Mouse (Mus musculus) liver, embryonic 11.5 days (tissue): ENCODE results near the gene Bag2. TPM values are rescaled to one million over a fixed set of nuclear protein-coding genes. Genes with fewer than 3 reads are reported as not detected.

Experiments
- ATAC-seq: fragments of 200-750 bp; cut with Nextera tagmentation; replicated peaks from 2 replicates; pipeline ENCODE4 v1.8.0; 2017; ENCODE audit warnings: moderate number of reproducible peaks, mild to moderate bottlenecking, moderate TSS enrichment, moderate library complexity; ENCODE audit not compliant: low FRiP score
- DNase-seq: peaks from one replicate; pipeline ENCODE4 v3.0.0-alpha.2; 2017; ENCODE audit warnings: low spot score
- H3K27ac ChIP-seq: fragments of 300-500 bp; sonication (generic); 2 replicates; pipeline ENCODE4 v1.5.1; 2014; ENCODE audit warnings: mild to moderate bottlenecking, low read depth, low read length, control low read depth
- H3K27me3 ChIP-seq: fragments of 300-500 bp; sonication (generic); replicated peaks from 2 replicates; pipeline ENCODE4 v1.6.1; 2014; ENCODE audit warnings: low read length, mixed read lengths; ENCODE audit not compliant: control insufficient read depth, insufficient read depth
- H3K36me3 ChIP-seq: fragments of 300-500 bp; sonication (generic); 2 replicates; pipeline ENCODE4 v1.6.1; 2014; ENCODE audit warnings: mild to moderate bottlenecking, low read length, moderate library complexity, mixed read lengths; ENCODE audit not compliant: control insufficient read depth, insufficient read depth
- H3K4me1 ChIP-seq: fragments of 300-500 bp; sonication (generic); replicated peaks from 2 replicates; pipeline ENCODE4 v1.6.1; 2014; ENCODE audit warnings: low read length, mixed read lengths; ENCODE audit not compliant: control insufficient read depth, insufficient read depth
- H3K4me2 ChIP-seq: fragments of 300-500 bp; sonication (generic); 2 replicates; pipeline ENCODE4 v1.6.1; 2014; ENCODE audit warnings: mild to moderate bottlenecking, control low read depth, moderate library complexity
- H3K4me3 ChIP-seq: fragments of 300-500 bp; sonication (generic); 2 replicates; pipeline ENCODE4 v1.5.1; 2014; ENCODE audit warnings: low read depth, low read length, control low read depth
- H3K9ac ChIP-seq: fragments of 300-500 bp; sonication (generic); 2 replicates; pipeline ENCODE4 v1.6.1; 2014; ENCODE audit warnings: low read depth, low read length, control low read depth
- H3K9me3 ChIP-seq: fragments of 300-500 bp; sonication (generic); 2 replicates; pipeline ENCODE4 v1.6.1; 2016; ENCODE audit warnings: low read length, inconsistent platforms, mixed read lengths; ENCODE audit not compliant: control insufficient read depth
- WGBS: fragments of 180-500 bp; shearing (Covaris S2); extraction: QIAGEN DNeasy Blood & Tissue Kit; methylation state at CpG from one replicate; pipeline ENCODE4 v1.1.7; 2014; 5-methylcytosine and 5-hydroxymethylcytosine counted together
- polyA plus RNA-seq: library from polyadenylated mRNA; unstranded; fragments of >200 nt; fragmentation: Nextera tagmentation; extraction: Ambion mirVana; gene quantifications from 2 replicates; pipeline ENCODE4 v1.2.1, GENCODE M21; 2014

Gene Bag2
- polyA plus RNA-seq, 1 experiment from 2014 or later: 103 TPM

- no peak overlapping the region for H3K27ac ChIP-seq
- DNase-seq (no peak), ATAC-seq (no peak)
- no peaks in the 10 kb centered on the region for H3K27me3 ChIP-seq
- H3K4me2 ChIP-seq: no peak overlapping the region
- H3K4me1 ChIP-seq: 0 out of 2 replicates have a peak, but pooled peaks cover 3% of the 10 kb centered on the region
- no peak overlapping the region for H3K4me3 ChIP-seq
- H3K9me3 ChIP-seq: no peaks in the 10 kb centered on the region
- H3K9ac ChIP-seq: no peak overlapping the region
- peaks cover 13% of the 10 kb centered on the region; the same call in 1 of the 2 replicates for H3K36me3 ChIP-seq
Measured at GRCm38 (mm10) chr1:33768827-33769226, 11.2 kb upstream of the Bag2 start.

- Histone ChIP-seq H3K4me2 (no peak overlapping the region), H3K9me3 (no peaks in the 10 kb centered on the region), H3K9ac (no peak overlapping the region), H3K36me3 (peaks cover 13% of the 10 kb centered on the region; the same call in 1 of the 2 replicates), H3K27me3 (no peaks in the 10 kb centered on the region), H3K4me1 (0 out of 2 replicates have a peak, but pooled peaks cover 3% of the 10 kb centered on the region), H3K27ac (no peak overlapping the region), H3K4me3 (no peak overlapping the region)
- DNase-seq (no peak), ATAC-seq (no peak)
- whole genome bisulfite sequencing: 91% methylated on average over 1 of the region's 1 CpGs
Measured at GRCm38 (mm10) chr1:33768091-33768787, 10.6 kb upstream of the Bag2 start.

DNA sequence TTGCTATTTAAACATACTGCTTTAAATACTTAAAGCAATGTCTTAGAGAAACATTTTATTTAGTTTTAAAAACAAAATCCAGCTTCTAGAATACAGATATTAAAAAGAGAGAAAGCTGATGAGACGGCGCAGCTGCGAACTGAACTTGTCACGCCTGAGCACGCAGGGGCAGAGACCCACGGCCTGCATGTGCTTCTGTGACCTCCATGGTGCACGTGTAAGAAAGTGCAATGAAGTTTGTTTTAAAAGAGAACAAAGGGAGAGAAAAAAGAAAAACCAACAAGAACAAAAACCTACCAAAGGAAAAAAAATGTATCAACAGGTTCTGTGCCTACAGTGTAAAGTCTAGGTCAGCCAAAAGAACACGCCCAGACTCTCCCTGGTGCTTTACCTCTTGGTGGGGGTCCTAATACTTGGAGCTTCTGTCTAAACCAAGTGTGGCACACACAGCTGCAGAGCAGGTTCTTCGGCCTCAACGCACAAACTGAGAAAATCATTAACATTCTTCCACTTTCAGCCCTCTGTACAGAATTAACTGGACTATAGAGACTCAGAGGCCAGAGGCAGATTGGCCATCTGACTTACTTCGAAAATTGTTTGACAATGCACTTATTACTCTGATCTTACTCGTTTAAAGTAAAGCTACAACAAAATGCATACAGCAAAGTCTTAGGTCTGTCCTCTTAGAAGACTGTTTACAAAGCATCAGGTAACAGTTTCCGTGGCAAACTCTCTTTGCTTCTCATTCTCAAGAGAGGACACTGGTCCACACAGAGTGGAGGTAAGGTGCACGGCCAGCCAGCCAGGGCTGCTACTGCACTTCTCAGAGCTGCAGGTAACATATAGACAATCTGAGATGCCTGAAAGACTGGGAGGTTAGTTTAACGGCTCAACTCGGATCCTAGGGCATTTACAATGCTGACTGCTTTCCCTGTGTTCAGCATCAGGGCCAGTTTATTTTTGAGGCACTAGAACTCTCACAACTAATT is 9.2 kb upstream of the Bag2 start:
- no peak overlapping the region for H3K27ac ChIP-seq
- no peak overlapping the region for H3K4me2 ChIP-seq
- peaks cover 13% of the 10 kb centered on the region; the same call in 1 of the 2 replicates for H3K36me3 ChIP-seq
- no peak overlapping the region for H3K9ac ChIP-seq
- no peak overlapping the region for H3K4me3 ChIP-seq
- H3K9me3 ChIP-seq: no peaks in the 10 kb centered on the region
- DNase-seq (no peak), ATAC-seq (no peak)
- H3K27me3 ChIP-seq: no peaks in the 10 kb centered on the region
- 90% methylated on average over 16 of the region's 16 CpGs for WGBS
- 0 out of 2 replicates have a peak, but pooled peaks cover 3% of the 10 kb centered on the region for H3K4me1 ChIP-seq

GRCm38 (mm10) chr1:33765468-33766080 is 8.0 kb upstream of the Bag2 start:
- Histone ChIP-seq H3K27ac (no peak overlapping the region), H3K36me3 (peaks cover 13% of the 10 kb centered on the region; the same call in 1 of the 2 replicates), H3K4me2 (no peak overlapping the region), H3K4me1 (0 out of 2 replicates have a peak, but pooled peaks cover 3% of the 10 kb centered on the region), H3K9me3 (no peaks in the 10 kb centered on the region), H3K4me3 (no peak overlapping the region), H3K27me3 (no peaks in the 10 kb centered on the region), H3K9ac (no peak overlapping the region)
- WGBS: 93% methylated on average over 11 of the region's 11 CpGs
- ATAC-seq (no peak), DNase-seq (no peak)

- no peak for DNase-seq
- no peaks in the 10 kb centered on the region for H3K9me3 ChIP-seq
- H3K4me3 ChIP-seq: no peak overlapping the region
- H3K36me3 ChIP-seq: no peaks in the 10 kb centered on the region
- H3K27ac ChIP-seq: no peak overlapping the region
- WGBS: 72% methylated on average over 2 of the region's 2 CpGs
- no peak for ATAC-seq
- H3K4me2 ChIP-seq: no peak overlapping the region
- H3K27me3 ChIP-seq: no peaks in the 10 kb centered on the region
- 0 out of 2 replicates have a peak, but pooled peaks cover 3% of the 10 kb centered on the region for H3K4me1 ChIP-seq
- no peak overlapping the region for H3K9ac ChIP-seq
Measured at GRCm38 (mm10) chr1:33763826-33764225, 6.2 kb upstream of the Bag2 start.

DNA sequence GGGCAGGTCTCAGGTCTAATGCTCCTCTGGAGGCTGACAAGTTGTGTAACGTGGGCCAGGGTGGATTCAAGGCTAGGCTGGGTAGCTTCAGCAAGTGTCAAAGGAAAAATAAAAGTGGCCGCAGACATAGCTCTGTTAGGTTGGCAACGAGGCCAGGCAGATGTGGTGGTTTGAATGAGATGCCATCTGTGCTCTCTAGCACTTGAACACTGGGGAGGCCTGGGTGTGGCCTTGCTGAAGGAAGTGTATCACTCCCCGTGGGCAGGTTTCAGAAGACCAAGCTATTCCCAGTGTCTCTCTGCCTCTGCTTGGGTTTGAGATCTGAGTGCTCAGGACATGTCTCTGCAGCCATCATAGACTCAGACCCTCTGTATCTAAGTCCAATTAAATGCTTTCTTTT is 893 bp upstream of the Bag2 start:
- 0 out of 2 replicates have a peak, but pooled peaks have one; percentile 1 for ATAC-seq
- H3K4me3 ChIP-seq: no peak overlapping the region
- H3K9ac ChIP-seq: no peak overlapping the region; the same call in 1 of the 2 replicates
- peaks cover 26% of the 10 kb centered on the region for H3K4me1 ChIP-seq
- H3K36me3 ChIP-seq: peaks cover 2% of the 10 kb centered on the region; the same call in 1 of the 2 replicates
- no peaks in the 10 kb centered on the region for H3K9me3 ChIP-seq
- H3K27ac ChIP-seq: no peak overlapping the region
- no peak for DNase-seq
- no peaks in the 10 kb centered on the region for H3K27me3 ChIP-seq
- peak overlapping the region; percentile 95; the same call in 1 of the 2 replicates for H3K4me2 ChIP-seq
- 43% methylated on average over 4 of the region's 4 CpGs for WGBS

DNA sequence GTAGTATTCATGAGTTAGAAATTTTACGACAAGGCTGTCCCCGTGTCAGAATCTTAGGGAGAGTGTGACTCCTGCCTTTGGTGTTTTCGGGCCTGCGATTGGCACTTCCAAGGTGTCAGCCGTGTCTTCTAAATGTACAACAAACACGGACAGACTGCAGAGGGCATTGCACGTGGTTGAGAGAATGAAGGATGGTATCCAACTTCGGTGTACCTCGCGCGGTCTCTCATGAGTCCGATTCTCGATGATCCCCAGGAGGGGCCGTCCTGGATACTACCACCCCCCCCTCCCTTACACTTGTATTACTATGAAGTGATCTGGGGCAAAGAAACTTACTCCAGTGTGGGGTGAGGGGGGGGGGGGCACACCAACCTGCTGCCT is 572 bp downstream of the Bag2 start:
- Histone ChIP-seq H3K4me3 (peak overlapping the region; percentile 67), H3K4me1 (peaks cover 26% of the 10 kb centered on the region), H3K36me3 (peaks cover 4% of the 10 kb centered on the region; the same call in 1 of the 2 replicates), H3K27me3 (no peaks in the 10 kb centered on the region), H3K27ac (peak overlapping the region; percentile 52), H3K9me3 (no peaks in the 10 kb centered on the region), H3K4me2 (peak overlapping the region; percentile 95), H3K9ac (peak overlapping the region; percentile 83)
- 3% methylated on average over 14 of the region's 14 CpGs for WGBS
- no peak for DNase-seq
- peak; percentile 6 for ATAC-seq
